Mouse (Mus musculus) ovary, adult 18-20 months (tissue): ENCODE data around the gene Tmem240.
A peak's percentile ranks its signal among the peaks of the same experiment; 100 is the strongest.
"Not testable (repeated sequence)": the region's sequence is repeated elsewhere in the genome, so short reads cannot be mapped to it uniquely, and the experiment has no call there.

Experiments used
- DNase-seq: peaks from one replicate; pipeline ENCODE4 v3.0.0; 2022; ENCODE audit warnings: low spot score, mixed read lengths

The Tmem240 gene

GRCm38 (mm10) chr4:155734350-155734941 lies at the start of gene Tmem240:
Gene Tmem240 (plus strand): TSS chr4:155734800.
- DNase-seq, result peak; percentile 92

- not testable (repeated sequence) for DNase-seq
Measured at GRCm38 (mm10) chr4:155687764-155688163, 46.8 kb upstream of the Tmem240 start.

GRCm38 (mm10) chr4:155690571-155691375 lies 43.8 kb upstream of the Tmem240 start:
- DNase-seq, result no peak

- no peak for DNase-seq
Measured at GRCm38 (mm10) chr4:155692421-155692820, 42.2 kb upstream of the Tmem240 start.

DNA sequence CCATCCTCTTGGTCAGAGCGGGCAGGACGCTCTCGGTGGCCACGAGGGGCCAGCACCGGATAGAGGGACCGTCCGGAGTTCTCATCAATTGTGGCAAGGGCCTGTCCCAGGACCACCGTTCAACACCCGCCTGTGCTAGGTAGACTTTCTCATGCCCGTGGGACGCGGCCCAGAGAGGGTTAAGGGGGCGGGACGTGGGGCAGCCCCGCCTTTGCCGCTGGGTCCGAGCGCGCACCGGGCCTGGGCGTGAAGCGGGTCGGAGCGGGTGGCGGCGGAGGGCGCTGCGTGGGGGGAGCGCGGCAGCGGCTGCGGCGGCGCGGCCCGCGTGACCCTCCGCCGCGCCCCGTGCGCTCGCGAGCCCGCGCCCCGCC lies 40.5 kb upstream of the Tmem240 start, which contains the start of gene Fndc10:
TSS of gene Fndc10 (plus strand) at position 232 of the 371 bp plus-strand sequence.
- peak; percentile 51 for DNase-seq

GRCm38 (mm10) chr4:155694482-155695401 lies 39.9 kb upstream of the Tmem240 start:
- peak; percentile 42 for DNase-seq

GRCm38 (mm10) chr4:155695531-155696062 lies 39.0 kb upstream of the Tmem240 start:
- no peak for DNase-seq

DNA sequence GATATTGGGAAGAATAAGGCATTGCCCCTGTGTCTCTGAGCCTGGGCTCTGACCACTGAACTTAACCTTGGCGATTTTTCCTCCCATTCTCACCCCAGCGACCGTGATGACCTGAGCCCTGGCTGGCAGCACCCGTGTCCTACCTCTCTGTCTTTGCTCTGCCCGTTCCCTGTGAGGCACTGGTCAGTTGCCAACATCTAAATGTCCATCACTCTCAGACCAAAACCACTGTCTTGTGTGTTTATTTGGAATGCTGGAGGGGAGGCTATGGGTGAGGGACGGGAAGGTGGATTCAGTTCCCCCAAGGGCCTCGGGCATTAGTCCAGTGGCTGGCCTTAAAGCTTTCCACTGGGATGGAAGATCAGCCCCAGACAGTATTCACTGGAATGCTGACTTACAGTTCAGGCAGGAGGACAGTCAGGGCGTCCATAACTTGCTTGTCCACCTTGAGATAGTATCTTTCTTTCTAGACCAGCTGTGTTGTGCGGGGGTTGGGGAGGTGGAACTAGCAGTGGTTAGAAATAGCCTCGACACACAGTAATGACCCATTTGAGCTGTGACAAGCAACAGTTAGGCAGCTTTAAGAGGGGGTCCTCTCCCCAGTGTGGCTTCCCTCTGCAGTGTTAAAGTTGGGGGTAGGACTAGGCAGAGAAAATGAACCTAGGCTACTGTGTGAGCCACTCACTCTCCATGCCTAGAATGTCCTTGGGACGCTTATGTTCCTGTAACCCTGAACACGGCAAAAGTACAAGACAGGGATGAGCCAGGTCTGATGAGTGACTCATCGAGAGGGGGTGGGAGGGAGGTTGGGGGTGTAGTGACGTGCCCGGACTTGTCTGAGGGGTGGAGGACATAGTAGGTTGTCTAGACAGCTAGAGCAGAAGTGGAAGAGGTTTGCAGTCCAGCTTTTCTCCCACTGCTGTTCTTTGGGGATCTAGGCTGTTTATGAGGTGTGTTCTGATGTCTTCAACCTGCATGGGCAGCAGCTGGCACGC lies 38.0 kb upstream of the Tmem240 start:
- DNase-seq, result no peak

- DNase-seq, result no peak
Measured at GRCm38 (mm10) chr4:155700425-155700824, 34.2 kb upstream of the Tmem240 start.

DNA sequence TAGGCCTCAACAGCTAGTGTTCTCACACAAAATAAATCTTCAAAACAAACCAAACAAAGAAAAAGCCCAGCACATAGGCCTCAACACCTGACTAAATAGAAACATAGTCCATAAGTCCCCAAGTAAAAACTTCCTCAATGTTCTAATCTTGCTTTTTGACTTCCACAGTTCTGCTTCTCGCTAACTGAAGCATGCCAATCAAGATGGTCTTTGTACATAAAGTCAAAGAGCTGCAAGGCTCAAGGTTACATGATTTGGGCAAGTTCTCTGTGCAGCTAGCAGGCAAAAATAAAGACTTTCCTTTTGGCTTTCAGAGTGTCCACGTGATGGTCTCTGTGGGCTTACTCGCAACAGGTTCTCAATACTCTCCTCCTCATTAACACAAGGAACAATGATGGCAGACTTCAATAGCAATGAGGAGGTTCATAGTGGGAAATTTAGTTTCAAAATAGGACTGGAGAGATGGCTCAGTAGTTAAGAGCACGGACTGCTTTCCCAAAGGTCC lies 31.1 kb upstream of the Tmem240 start:
- no peak for DNase-seq

DNA sequence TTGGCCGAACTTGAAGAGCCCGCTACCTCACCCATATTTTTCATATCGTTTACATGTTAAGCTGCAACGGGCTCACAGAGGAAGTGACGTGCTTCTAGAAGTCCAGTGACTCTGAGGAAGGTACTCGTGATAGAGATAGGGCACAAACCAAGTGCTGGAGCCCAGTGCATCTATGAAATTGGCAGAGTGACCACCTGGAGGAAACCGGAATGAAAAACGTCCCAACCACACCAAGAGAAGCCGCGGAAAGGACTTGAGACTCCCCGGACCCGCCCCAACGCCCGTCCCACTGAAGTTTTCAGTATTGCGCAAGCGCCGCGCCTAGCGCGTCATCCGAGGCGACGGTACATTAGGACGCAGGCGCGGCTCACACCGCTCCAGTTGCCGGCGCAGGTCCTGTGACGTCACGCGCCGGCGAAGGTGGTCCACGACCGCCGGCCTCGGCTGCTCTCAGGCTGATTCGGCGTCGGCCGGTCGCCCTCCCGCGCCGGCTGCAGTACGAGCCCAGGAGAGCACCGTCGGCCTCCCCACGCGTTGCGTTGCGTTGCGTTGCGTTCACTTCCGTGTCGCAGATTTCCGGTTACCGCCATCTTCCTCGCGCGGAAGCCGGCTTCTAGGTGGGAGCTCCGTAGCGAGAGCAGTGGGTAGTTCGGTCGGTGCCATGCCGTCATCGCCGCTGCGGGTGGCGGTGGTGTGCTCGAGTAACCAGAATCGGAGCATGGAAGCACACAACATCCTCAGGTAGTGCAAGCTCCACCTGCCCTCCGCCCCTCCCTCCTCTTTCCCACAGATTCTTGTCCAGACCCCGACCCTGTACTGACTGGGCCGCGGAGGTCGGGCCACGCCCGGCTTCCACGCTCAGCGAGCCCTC lies 29.6 kb upstream of the Tmem240 start, which contains the start of gene Ssu72:
TSS of gene Ssu72 (plus strand) at position 80 of the 871 bp plus-strand sequence.
- peak; percentile 86 for DNase-seq

- DNase-seq, result no peak
Measured at GRCm38 (mm10) chr4:155705592-155705929, 29.0 kb upstream of the Tmem240 start.

- DNase-seq, result no peak
Measured at GRCm38 (mm10) chr4:155708582-155708981, 26.0 kb upstream of the Tmem240 start.

DNA sequence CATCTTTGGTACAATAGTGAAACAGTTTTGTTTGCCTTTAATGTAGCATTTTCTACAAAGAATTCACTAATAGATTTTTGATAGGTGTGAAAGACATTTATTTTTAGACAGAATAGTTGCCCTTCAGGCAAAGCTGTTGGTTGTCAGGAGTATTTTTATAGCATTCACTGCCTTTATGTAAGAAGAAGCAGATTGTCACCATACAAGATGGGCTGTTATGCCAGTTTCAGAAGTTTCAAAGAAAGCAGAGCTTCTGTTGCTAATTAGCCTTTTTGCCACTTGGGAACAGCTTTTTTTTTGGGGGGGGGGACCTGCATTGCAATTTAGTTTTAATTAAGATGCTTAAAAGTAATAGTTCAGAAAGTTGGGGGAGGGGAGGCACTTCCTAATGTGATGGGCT lies 25.6 kb upstream of the Tmem240 start:
- no peak for DNase-seq

- no peak for DNase-seq
Measured at GRCm38 (mm10) chr4:155710521-155711252, 23.9 kb upstream of the Tmem240 start.

DNA sequence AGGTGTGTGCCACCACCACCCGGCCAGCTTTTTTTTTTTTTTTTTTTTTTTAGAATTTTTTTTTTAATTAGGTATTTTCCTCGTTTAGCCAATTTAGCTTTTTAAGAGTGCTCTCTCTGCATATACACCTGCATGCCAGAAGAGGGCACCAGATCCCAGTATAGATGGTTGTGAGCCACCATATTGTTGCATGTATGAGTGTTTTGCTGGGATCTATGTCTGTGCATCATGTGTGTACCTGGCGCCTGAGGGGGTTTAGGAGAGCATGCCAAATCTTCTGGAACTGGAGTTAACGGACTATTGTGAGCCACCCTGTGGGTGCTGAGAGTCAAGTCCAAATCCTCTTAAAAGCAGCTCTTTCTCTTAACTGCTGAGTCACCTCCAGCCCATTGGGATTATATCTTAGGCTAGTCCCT lies 12.9 kb upstream of the Tmem240 start:
- no peak for DNase-seq

DNA sequence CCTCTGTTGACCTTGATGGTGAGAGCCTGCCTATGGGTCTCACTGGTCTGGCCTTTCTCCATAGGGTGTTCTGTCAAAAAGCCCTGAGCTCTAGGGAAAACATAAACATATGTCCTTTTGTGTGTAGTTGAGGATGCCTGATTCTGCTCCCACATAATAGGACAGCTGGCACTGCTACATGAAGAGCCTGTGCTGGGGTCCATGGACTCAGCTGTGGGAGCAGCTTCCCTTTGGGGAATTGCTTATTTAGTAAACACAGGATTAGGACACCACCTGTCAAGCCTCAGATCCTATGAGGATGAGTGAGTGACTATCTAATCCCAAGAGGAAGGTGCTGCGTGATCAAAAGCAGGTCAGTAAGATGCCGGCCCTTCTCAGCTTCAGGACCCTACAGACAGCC lies 6.6 kb upstream of the Tmem240 start:
- DNase-seq, result no peak

DNA sequence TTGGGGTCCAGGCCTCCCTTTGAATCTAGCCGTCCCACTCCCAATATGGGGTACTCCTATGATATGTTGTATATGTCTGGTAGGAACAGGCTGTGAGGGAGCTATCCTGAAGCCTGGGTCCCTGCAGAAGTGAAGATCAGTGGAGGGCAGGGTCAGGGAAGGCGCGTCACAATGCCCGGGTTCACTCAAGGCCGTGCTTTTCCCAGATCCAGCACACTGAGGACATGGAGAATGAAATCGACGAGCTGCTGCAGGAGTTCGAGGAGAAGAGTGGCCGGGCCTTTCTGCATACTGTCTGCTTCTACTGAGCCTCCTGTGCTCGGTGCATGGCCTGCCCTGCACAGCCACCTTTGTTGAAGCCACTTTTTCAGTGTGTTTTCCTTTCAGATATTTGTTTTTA lies 1.3 kb upstream of the Tmem240 start:
- DNase-seq, result no peak
